Mouse (Mus musculus): ENCODE data around the gene Tmem119.

GRCm38 (mm10) chr5:113782624-113783023, 17.7 kb downstream of the Tmem119 start:
- TF ChIP-seq CTCF (IDR thresholded peaks at IDR 0.05; ENCODE audit: borderline replicate concordance, extremely low read depth, insufficient read depth, insufficient read length) (no peak), POLR2A (IDR thresholded peaks at IDR 0.05; ENCODE audit: borderline replicate concordance, extremely low read depth, insufficient read depth, insufficient read length, poor library complexity, severe bottlenecking) (no peak)

Data from brain, embryonic 14.5 days (tissue).